Mouse (Mus musculus) left cerebral cortex, postnatal 4 days (tissue): ENCODE results near the gene Amh. TPM values are rescaled to one million over a fixed set of nuclear protein-coding genes. Genes with fewer than 3 reads are reported as not detected.

Experiments
- DNase-seq: peaks from one replicate; pipeline ENCODE4 v3.0.0-alpha.2; 2022
- intact Hi-C: fragments of 180-260 bp; cut with DNase I; formaldehyde crosslinking; loops from one replicate; pipeline ENCODE4 v1.15.1; 2025
- microRNA-seq: library from miRNA; unstranded; fragments of <30 nt; microRNA quantifications from one replicate; pipeline ENCODE4 v1.2.0, GENCODE M21; 2022
- total RNA-seq, 2 experiments: library from RNA; stranded (reverse); gene quantifications; 2 replicates each; pipeline ENCODE4 v1.2.3; 2021

The Amh gene
- total RNA-seq, 2 experiments from 2014 or later: 1.9 to 2.2 TPM

- DNase-seq: no peak
- intact Hi-C loops: no loop called here
Observed at GRCm38 (mm10) chr10:80848571-80848970, 43.5 kb downstream of the Amh start.

- intact Hi-C loops: no loop called here
Observed at GRCm38 (mm10) chr10:80854913-80855748, 50.1 kb downstream of the Amh start, which contains the start of the genes Lsm7 and Sppl2b. Gene Lsm7, minus strand, starts transcription at chr10:80855209. Gene Sppl2b, plus strand, starts transcription at chr10:80855275.

GRCm38 (mm10) chr10:80855749-80856073 is 50.7 kb downstream of the Amh start:
- DNase-seq: no peak
- intact Hi-C loops: no loop called here

More at GRCm38 (mm10) chr10:80854913-80855748, 50.1 kb downstream of the Amh start, which contains the start of the genes Lsm7 and Sppl2b:
- peak; percentile 98 for DNase-seq

DNA sequence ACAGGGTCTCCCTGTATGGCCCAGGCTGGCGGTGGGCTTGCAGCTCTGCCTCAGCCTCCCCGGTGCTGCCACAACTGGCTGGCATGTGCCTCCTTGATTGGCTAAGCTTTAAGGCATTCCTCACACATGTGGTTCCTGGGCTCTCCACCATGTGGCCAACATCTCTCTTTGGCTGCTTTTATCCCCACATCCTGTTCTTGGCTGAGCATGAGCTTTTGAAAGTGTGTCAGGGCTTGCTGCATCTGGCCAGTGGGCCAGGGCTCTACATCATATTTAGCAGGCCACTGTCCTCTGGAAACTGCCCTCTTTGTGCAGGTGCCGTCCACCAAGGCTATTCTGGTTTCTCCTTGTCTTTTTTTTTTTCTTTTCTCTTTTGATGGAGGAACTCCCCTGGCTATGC is 51.2 kb downstream of the Amh start:
- no peak for DNase-seq
- intact Hi-C loops: no loop called here

GRCm38 (mm10) chr10:80856908-80857307 is 51.9 kb downstream of the Amh start:
- intact Hi-C loops: no loop called here
- no peak for DNase-seq

Small RNA genes within 50 kb of the gene (microRNA-seq; reads per million reads assigned to microRNA genes)
- gene Mir1982: 11.1 reads per million, percentile 27 among the genes with 10 or more reads in this experiment

Other genes with a start within 250 kb of the Amh start
- gene Rexo1, start 243.7 kb upstream of the Amh start, total RNA-seq: 10 to 100 TPM; 65.2 to 67.5 TPM
- 10 to 100 TPM; 34.1 to 35.5 TPM for gene Klf16, start 227.9 kb upstream of the Amh start, total RNA-seq
- gene Abhd17a, start 214.9 kb upstream of the Amh start, total RNA-seq: 100 to 1,000 TPM; 131 to 133 TPM
- 10 to 100 TPM; 30.9 to 34.5 TPM for gene Scamp4, start 202.4 kb upstream of the Amh start, total RNA-seq
- 1 to 10 TPM; 2.9 to 3.6 TPM for gene Adat3, start 202.4 kb upstream of the Amh start, total RNA-seq
- gene Gm49322, start 199.2 kb upstream of the Amh start, total RNA-seq: 1 to 10 TPM; 3.7 to 4.8 TPM
- gene Csnk1g2, start 182.4 kb upstream of the Amh start, total RNA-seq: 100 to 1,000 TPM; 130 to 138 TPM
- gene Btbd2, start 148.2 kb upstream of the Amh start, total RNA-seq: 10 to 100 TPM; 80.9 to 83.2 TPM
- gene Mknk2, start 127.1 kb upstream of the Amh start, total RNA-seq: 10 to 100 TPM; 61.6 to 67.1 TPM
- gene Mob3a, start 103.3 kb upstream of the Amh start, total RNA-seq: 10 to 100 TPM; 52.0 to 52.1 TPM
- 10 to 100 TPM; 46.3 to 53.6 TPM for gene Izumo4, start 103.1 kb upstream of the Amh start, total RNA-seq
- gene Ap3d1, start 63.0 kb upstream of the Amh start, total RNA-seq: 100 to 1,000 TPM; 142 to 145 TPM
- gene Dot1l, start 50.0 kb upstream of the Amh start, total RNA-seq: 10 to 100 TPM; 62.1 TPM
- gene Sf3a2, start 7.0 kb upstream of the Amh start, total RNA-seq: 10 to 100 TPM; 58.0 to 58.2 TPM
- gene Plekhj1, start 6.6 kb upstream of the Amh start, total RNA-seq: 10 to 100 TPM; 73.2 to 86.2 TPM
- under 1 TPM; 0.54 to 0.64 TPM for gene Jsrp1, start 8.3 kb downstream of the Amh start, total RNA-seq
- 100 to 1,000 TPM; 393 to 396 TPM for gene Oaz1, start 21.4 kb downstream of the Amh start, total RNA-seq
- gene Lingo3, start 38.8 kb downstream of the Amh start, total RNA-seq: 10 to 100 TPM; 21.4 to 24.6 TPM
- gene Lsm7, start 50.0 kb downstream of the Amh start, total RNA-seq: 10 to 100 TPM; 62.0 to 67.4 TPM
- 10 to 100 TPM; 77.4 to 86.2 TPM for gene Sppl2b, start 50.0 kb downstream of the Amh start, total RNA-seq
- under 1 TPM; 0.12 to 0.42 TPM for gene Tmprss9, start 66.6 kb downstream of the Amh start, total RNA-seq
- 100 to 1,000 TPM; 147 TPM for gene Timm13, start 95.7 kb downstream of the Amh start, total RNA-seq
- 10 to 100 TPM; 28.5 to 35.7 TPM for gene Lmnb2, start 113.0 kb downstream of the Amh start, total RNA-seq
- 1 to 10 TPM; 5.3 to 6.2 TPM for gene Gadd45b, start 124.8 kb downstream of the Amh start, total RNA-seq
- 100 to 1,000 TPM in 1 of 2 experiments, 10 to 100 TPM in 1; 96.7 to 106 TPM for gene Gng7, start 209.7 kb downstream of the Amh start, total RNA-seq
- 100 to 1,000 TPM; 104 to 111 TPM for gene Diras1, start 220.4 kb downstream of the Amh start, total RNA-seq
- 10 to 100 TPM; 57.8 to 59.8 TPM for gene Slc39a3, start 232.2 kb downstream of the Amh start, total RNA-seq